Mouse (Mus musculus) heart, adult 2 months (tissue): ENCODE results near the gene Cygb. TPM values are rescaled to one million over a fixed set of nuclear protein-coding genes. Genes with fewer than 3 reads are reported as not detected.
A peak's percentile ranks its signal among the peaks of the same experiment; 100 is the strongest.

Experiments used
- DNase-seq, 2 experiments: peaks; one replicate each; pipeline ENCODE4 v3.0.0; 2021
- H3K27ac ChIP-seq: fragments of 200-600 bp; 2 replicates; pipeline ENCODE4 v1.8.1; 2022
- H3K27me3 ChIP-seq: fragments of 200-500 bp; 2 replicates; pipeline ENCODE4 v1.6.1; 2012; ENCODE audit warnings: mild to moderate bottlenecking, low read length, inconsistent platforms, mixed read lengths; ENCODE audit not compliant: control insufficient read depth, insufficient read depth
- H3K36me3 ChIP-seq: fragments of 200-500 bp; 2 replicates; pipeline ENCODE4 v1.6.1; 2012; ENCODE audit warnings: low read length, inconsistent platforms; ENCODE audit not compliant: control insufficient read depth, insufficient read depth
- H3K4me1 ChIP-seq: fragments of 200-500 bp; 2 replicates; pipeline ENCODE4 v1.6.1; 2011; ENCODE audit warnings: low read length; ENCODE audit not compliant: control insufficient read depth, insufficient read depth
- H3K4me3 ChIP-seq: fragments of 200-600 bp; 2 replicates; pipeline ENCODE4 v1.8.1; 2022
- H3K79me2 ChIP-seq: fragments of 200-500 bp; replicated peaks from 2 replicates; pipeline ENCODE4 v1.6.1; 2012; ENCODE audit warnings: mild to moderate bottlenecking, inconsistent platforms, low read length, moderate library complexity, mixed read lengths; ENCODE audit not compliant: control insufficient read depth, insufficient read depth
- H3K9ac ChIP-seq: fragments of 200-500 bp; 2 replicates; pipeline ENCODE4 v1.6.1; 2012; ENCODE audit warnings: low read depth, mild to moderate bottlenecking, control low read depth, inconsistent platforms, low read length, mixed read lengths
- CTCF ChIP-seq: fragments of 200-600 bp; IDR thresholded peaks from 2 replicates; pipeline ENCODE4 v1.8.1; 2022; ENCODE audit warnings: antibody characterized with exemption, mild to moderate bottlenecking, moderate library complexity
- EP300 ChIP-seq: fragments of 200-500 bp; IDR thresholded peaks from 2 replicates; pipeline ENCODE4 v1.6.1; 2011; ENCODE audit warnings: low read depth, low read length, control low read depth; ENCODE audit not compliant: insufficient read depth
- POLR2A ChIP-seq: fragments of 200-500 bp; IDR thresholded peaks from 2 replicates; pipeline ENCODE4 v1.6.1; 2011; ENCODE audit warnings: mild to moderate bottlenecking, low read depth, low read length, control low read depth; ENCODE audit not compliant: insufficient read depth
- WGBS: fragments of 180-500 bp; shearing (Covaris S2); methylation state at CpG from one replicate; pipeline ENCODE4 v1.1.7; 2018; 5-methylcytosine and 5-hydroxymethylcytosine counted together
- intact Hi-C: fragments of 180-260 bp; cut with DNase I; formaldehyde crosslinking; loops from one replicate; pipeline ENCODE4 v1.15.1; 2025
- polyA plus RNA-seq: library from polyadenylated mRNA; depleted of rRNA; stranded (reverse); fragments of >200 nt; gene quantifications from 2 replicates; pipeline ENCODE4 v1.2.3, GENCODE M21; 2012
- total RNA-seq, 2 experiments: library from RNA; stranded (reverse); gene quantifications; 2 replicates each; pipeline ENCODE4 v1.2.3; 2021

Gene Cygb
- total and polyA plus RNA-seq, 3 experiments: 42.5 to 55.0 (median 50.3) TPM

DNA sequence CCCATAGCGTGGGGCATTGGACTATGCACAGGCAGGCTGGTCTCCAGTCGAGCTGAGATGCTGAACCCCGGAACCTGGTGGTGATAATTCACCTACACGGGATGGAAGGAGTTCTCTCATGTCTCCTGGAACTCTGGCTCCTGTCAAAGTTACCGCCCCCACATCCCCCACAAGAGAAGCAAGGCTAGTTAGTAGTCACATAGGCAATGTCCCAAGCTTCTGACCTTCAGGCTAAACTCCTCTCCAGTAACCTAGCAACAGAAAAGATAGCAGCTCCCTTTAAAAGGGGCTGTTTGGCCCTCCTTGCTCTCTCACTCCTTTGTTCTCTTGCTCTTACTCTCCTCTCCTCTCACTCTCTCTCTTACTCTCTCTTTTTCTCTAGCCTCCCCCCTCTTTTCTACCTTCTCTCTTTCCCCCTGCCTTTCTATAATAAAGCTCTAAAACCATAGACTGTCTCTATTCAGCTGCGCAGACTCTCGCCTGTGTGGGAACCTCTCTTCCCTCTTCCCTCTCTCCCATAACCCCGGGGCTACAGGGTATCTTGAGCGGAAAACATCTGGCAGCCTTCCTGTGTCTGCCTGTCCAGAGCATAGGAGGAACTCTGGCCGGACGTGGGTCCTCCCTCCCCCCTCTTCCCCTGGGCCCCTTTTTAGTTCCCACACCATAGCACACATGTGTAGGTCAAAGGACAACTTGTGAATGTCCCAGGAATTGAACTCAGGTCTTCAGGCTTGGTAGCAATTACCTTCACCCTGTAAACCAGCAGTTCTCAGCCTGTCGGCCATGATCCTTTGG, 23.7 kb downstream of the Cygb start:
- no peaks in the 10 kb centered on the region for H3K36me3 ChIP-seq
- no peaks in the 10 kb centered on the region for H3K27me3 ChIP-seq
- TF ChIP-seq CTCF (no peak), POLR2A (no peak), EP300 (no peak)
- H3K27ac ChIP-seq: peak overlapping the region; percentile 5; the same call in 1 of the 2 replicates
- intact Hi-C loops: no loop called here
- H3K4me1 ChIP-seq: 0 out of 2 replicates have a peak, but pooled peaks cover 1% of the 10 kb centered on the region
- H3K4me3 ChIP-seq: no peak overlapping the region
- DNase-seq: no peak
- no peaks in the 10 kb centered on the region for H3K79me2 ChIP-seq
- H3K9ac ChIP-seq: no peak overlapping the region
- whole genome bisulfite sequencing: 30% methylated on average over 12 of the region's 12 CpGs

DNA sequence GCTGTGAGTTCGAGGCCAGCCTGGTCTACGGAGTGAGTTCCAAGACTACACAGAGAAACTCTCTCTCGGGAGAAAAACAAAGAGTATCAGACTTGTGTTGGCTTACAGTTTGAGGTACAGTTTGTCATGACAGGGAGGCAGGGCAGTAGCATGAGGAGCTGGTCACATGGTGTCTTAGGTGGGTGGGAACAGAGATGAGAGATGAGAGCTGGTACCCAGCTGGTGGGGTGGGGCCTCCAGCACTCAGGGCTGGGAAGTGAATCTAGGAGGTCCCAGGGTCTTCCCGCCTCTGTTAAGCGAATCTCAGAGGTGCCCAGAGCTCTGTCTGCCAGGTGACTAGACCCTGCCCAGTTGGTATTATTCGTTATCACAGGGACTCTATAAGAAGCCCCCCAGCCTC, 24.6 kb downstream of the Cygb start:
- peak overlapping the region; percentile 17 for H3K27ac ChIP-seq
- intact Hi-C loops: loop anchor here (1.0 to 5.0 kb wide), 4 partner anchors 26 to 137 kb away; partner anchors contain the start of gene Prpsap1

DNA sequence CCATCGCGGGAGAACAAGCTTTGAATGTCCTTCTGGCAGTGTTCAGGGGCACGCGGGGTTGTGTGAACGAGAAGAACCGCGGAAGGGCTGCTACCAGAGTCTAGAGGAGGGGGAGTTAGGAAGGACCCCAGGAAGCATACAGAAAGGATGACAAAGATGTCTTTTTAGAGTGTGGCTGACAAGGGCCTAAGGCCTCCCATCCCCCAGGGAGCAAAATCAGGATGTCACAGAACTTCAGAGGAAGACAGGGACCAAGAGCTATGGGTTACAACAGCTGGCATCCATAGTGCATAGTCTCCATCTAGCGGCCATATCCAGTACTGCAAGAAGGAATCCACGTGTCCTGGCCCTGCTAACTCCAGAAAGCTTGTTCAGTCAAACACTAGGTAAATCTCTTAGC, 25.4 kb downstream of the Cygb start:
- intact Hi-C loops: loop anchor here (1.0 to 5.0 kb wide), 4 partner anchors 25 to 136 kb away; partner anchors contain the start of gene Prpsap1
- TF ChIP-seq EP300 (peak; percentile 96), CTCF (peak; percentile 97; the same call in 1 of the 2 replicates), POLR2A (no peak)
- 48% methylated on average over 9 of the region's 9 CpGs for WGBS
- H3K4me1 ChIP-seq: peaks cover 5% of the 10 kb centered on the region; the same call in 1 of the 2 replicates
- peak overlapping the region; percentile 20 for H3K27ac ChIP-seq
- DNase-seq: peak; percentile 84 to 86
- H3K27me3 ChIP-seq: no peaks in the 10 kb centered on the region
- H3K36me3 ChIP-seq: no peaks in the 10 kb centered on the region
- no peaks in the 10 kb centered on the region for H3K79me2 ChIP-seq
- H3K9ac ChIP-seq: no peak overlapping the region
- H3K4me3 ChIP-seq: no peak overlapping the region

More for the DNA sequence above, 24.6 kb downstream of the Cygb start:
- no peaks in the 10 kb centered on the region for H3K79me2 ChIP-seq
- WGBS: 80% methylated on average over 6 of the region's 6 CpGs
- H3K27me3 ChIP-seq: no peaks in the 10 kb centered on the region
- peaks cover 3% of the 10 kb centered on the region; the same call in 1 of the 2 replicates for H3K4me1 ChIP-seq
- H3K9ac ChIP-seq: no peak overlapping the region
- H3K4me3 ChIP-seq: no peak overlapping the region
- TF ChIP-seq CTCF (no peak), POLR2A (no peak), EP300 (no peak)
- H3K36me3 ChIP-seq: no peaks in the 10 kb centered on the region
- DNase-seq: no peak

DNA sequence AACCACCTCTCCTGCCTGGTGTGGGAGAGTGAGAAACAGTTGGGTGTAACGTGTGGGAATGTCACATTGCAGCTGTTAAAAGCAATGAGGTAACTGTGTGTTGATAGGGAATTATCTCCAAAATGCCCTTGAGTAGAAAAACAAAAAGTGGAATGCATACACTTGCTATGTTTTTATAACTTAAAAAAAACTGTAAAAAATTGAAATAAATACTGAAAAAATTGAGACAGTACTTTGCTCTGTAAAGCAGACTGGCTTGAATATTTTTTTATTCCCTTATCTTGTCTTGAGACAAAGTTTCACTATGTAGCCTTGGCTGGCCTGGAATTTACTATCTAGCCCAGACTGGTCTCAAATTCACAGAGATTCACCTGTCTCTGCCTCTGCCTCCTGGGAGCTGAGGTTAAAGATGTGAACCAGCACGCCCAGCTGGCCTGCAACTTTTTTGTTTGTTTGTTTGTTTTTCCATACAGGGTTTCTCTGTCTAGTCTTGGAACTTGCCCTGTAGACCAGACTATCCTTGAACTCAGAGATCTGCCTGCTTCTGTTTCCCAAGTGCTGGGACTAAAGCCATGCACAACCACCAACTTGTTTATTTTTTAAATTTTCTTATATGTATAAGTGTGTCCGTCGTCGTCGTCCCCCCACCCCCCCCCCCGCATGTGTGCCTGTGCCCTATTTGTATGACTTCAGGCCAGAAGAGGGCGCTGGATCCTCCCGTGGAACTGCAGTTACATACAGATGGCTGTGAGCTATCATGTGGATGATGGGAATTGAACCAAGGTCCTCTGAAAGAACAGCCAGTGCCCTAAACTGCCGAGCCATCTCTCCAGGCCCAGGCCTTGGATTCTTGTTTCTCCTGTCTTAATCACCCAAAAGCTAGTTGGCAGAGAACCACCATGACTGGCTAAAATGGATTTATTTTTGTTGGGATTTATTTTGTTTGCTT, 26.8 kb downstream of the Cygb start:
- intact Hi-C loops: loop anchor here (5.0 kb wide), 1 partner anchor 135 kb away; the partner anchor contains the start of gene Prpsap1
- TF ChIP-seq POLR2A: no peak
- TF ChIP-seq CTCF: peak; percentile 47
- Histone ChIP-seq H3K9ac (no peak overlapping the region), H3K4me1 (peaks cover 10% of the 10 kb centered on the region), H3K36me3 (no peaks in the 10 kb centered on the region; the same call in 1 of the 2 replicates), H3K27ac (no peak overlapping the region), H3K79me2 (peaks cover 2% of the 10 kb centered on the region; the same call in 1 of the 2 replicates), H3K27me3 (no peaks in the 10 kb centered on the region), H3K4me3 (no peak overlapping the region)
- WGBS: 45% methylated on average over 10 of the region's 10 CpGs
- DNase-seq: peak in 1 of 2 experiments; percentile 51

DNA sequence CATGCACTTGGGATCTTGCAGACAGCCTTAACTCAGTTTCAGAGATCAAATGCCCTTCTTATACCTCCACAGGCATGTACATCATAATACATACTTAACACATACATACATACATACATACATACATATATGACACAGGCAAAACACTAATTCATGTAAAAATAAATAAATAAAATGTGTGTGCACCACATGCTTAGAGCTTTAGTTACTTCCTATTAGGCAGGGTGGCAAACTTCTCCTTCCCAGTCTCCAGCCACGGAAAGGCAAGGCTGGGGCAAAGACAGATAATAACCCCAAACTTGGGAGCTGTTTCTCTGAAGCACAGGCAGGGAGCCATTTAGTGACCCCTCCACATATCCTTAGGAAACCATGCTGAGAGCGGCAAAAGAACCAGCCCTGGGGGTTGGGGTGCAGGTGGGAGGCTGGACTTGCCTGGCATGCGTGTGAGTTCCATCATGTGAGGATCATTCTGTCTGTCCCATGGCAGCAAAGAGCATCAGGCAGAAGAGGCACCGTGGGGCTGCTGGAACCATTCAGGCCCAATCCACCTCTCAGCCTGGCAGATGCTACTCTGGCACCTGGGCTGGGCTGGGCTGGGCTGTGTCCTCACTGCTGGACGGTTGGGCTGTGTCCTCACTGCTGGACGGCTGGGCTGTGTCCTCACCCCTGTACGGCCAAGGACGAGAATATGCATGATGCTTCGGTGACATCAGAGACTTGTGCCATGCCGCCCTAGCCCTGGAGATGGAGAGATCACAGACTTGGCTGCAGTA, 27.6 kb downstream of the Cygb start, which contains the start of gene Rhbdf2:
TSS of gene Rhbdf2 (minus strand) at position 721 of the 773 bp plus-strand sequence.
- Histone ChIP-seq H3K79me2 (peaks cover 2% of the 10 kb centered on the region), H3K4me3 (no peak within 1 kb of the TSS), H3K36me3 (no peaks in the 10 kb centered on the region; the same call in 1 of the 2 replicates), H3K27me3 (no peaks in the 10 kb centered on the region), H3K4me1 (peaks cover 18% of the 10 kb centered on the region), H3K27ac (no peak within 1 kb of the TSS), H3K9ac (no peak within 1 kb of the TSS)
- intact Hi-C loops: loop anchor here (5.0 kb wide), 1 partner anchor 134 kb away; the partner anchor contains the start of gene Prpsap1
- 56% methylated on average over 10 of the region's 10 CpGs for WGBS
- TF ChIP-seq CTCF (no peak), POLR2A (no peak), EP300 (no peak)
- peak in 1 of 2 experiments; percentile 3 for DNase-seq
